Mouse (Mus musculus) embryonic fibroblast, embryonic 13.5 days (primary cell): Measurements from ENCODE around the gene Dlk2.

ENCODE experiments used
- CTCF ChIP-seq: IDR thresholded peaks from 2 replicates; pipeline ENCODE4 v1.5.1; 2011; ENCODE audit warnings: mild to moderate bottlenecking, control low read depth, low read length, moderate library complexity, borderline replicate concordance; ENCODE audit not compliant: insufficient read depth
- POLR2A ChIP-seq: IDR thresholded peaks from 2 replicates; pipeline ENCODE4 v1.6.1; 2011; ENCODE audit warnings: low read depth, mild to moderate bottlenecking, control low read depth, low read length, moderate library complexity

- TF ChIP-seq POLR2A, result no peak
- TF ChIP-seq CTCF, result no peak
These were observed 30.2 kb upstream of the Dlk2 start for GRCm38 (mm10) chr17:46266986-46267385.
